Mouse (Mus musculus): ENCODE data around the gene Ndufb8. TPM values are rescaled to one million over a fixed set of nuclear protein-coding genes. Genes with fewer than 3 reads are reported as not detected.

Gene Ndufb8
- polyA plus RNA-seq, 1 experiment from 2014 or later, result 524 TPM

DNA sequence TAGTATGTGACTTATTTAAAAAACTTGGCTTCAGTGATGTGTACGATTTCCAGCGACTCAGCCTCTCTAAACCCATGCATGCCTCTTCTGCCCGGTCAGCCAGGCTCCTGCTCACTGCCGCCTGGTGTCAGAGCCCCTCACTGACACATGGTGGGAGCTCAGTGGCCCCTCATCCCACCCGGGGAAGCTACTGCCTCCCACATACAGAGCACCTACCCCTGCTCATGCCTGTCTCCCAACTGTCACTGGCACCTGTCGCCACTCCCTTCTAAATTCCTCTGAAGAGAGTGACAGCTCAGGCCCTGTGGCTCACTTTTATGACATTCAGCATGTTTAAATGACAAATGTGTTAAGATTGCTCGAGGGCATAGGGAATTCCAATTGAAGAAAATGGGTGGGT is 21.0 kb upstream of the Ndufb8 start:
- 68% methylated on average over 7 of the region's 7 CpGs for WGBS
- H3K9me3 ChIP-seq (replicated peaks; ENCODE audit: control insufficient read depth, low read length), result no peaks in the 10 kb centered on the region

DNA sequence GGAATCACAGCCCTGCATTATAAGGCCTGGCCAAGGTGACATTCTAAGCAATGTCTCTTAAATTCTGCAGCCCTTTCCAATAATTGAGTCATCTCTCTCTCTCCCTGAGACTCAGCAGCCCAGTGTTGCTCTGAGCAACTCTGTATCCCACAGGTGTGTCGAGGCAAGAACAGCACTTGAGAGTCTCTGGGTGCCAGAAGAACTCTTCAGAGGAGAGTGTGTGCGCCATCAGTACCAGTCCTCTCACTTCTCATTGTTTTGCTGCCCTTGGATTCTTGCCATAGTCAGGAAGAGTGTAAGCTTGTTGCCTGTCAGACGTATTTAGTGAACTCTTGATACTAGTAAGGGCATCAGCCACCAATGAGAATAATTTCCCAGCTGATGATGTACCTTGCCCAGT is 12.5 kb upstream of the Ndufb8 start:
- Histone ChIP-seq H3K4me3 (replicated peaks; ENCODE audit: low read length) (no peak overlapping the region), H3K9me3 (replicated peaks; ENCODE audit: control insufficient read depth, low read length) (no peaks in the 10 kb centered on the region), H3K4me1 (ENCODE audit: control insufficient read depth, insufficient read depth, low read length) (peaks cover 10% of the 10 kb centered on the region), H3K9ac (ENCODE audit: low read length) (no peak overlapping the region), H3K36me3 (ENCODE audit: control insufficient read depth, insufficient read depth, low read length) (peaks cover 19% of the 10 kb centered on the region), H3K4me2 (ENCODE audit: low read depth, low read length) (no peak overlapping the region), H3K27ac (ENCODE audit: low read length) (no peak overlapping the region), H3K27me3 (ENCODE audit: control insufficient read depth, insufficient read depth, low read length) (no peaks in the 10 kb centered on the region)
- no peak for ATAC-seq (ENCODE audit: insufficient read depth, low FRiP score)
- 83% methylated on average over 3 of the region's 3 CpGs for WGBS

More for the DNA sequence above, 21.0 kb upstream of the Ndufb8 start:
- Histone ChIP-seq H3K27ac (ENCODE audit: low read length) (no peak overlapping the region), H3K27me3 (ENCODE audit: control insufficient read depth, insufficient read depth, low read length) (no peaks in the 10 kb centered on the region), H3K4me2 (ENCODE audit: low read depth, low read length) (no peak overlapping the region), H3K4me1 (ENCODE audit: control insufficient read depth, insufficient read depth, low read length) (no peaks in the 10 kb centered on the region), H3K4me3 (replicated peaks; ENCODE audit: low read length) (no peak overlapping the region), H3K9ac (ENCODE audit: low read length) (no peak overlapping the region), H3K36me3 (ENCODE audit: control insufficient read depth, insufficient read depth, low read length) (no peaks in the 10 kb centered on the region; the same call in 1 of the 2 replicates)
- ATAC-seq (ENCODE audit: insufficient read depth, low FRiP score), result no peak

DNA sequence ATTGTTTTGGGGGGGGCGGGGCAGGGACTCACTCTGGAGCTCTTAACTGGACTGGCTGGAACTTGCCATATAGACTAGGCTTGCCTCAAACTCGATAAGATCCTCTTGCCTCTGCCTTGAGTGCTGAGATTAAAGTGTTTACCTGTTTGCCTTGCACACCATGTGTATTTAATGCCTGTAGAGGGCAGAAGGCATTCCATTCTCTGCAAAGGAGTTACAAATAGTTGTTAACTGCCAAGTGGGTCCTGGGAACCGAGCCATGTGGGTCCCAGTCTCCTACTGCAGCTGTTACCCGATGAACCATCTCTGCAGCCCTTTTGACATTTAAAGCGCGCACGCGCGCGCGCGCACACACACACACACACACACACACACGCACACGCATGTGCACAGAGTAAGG is 8.8 kb upstream of the Ndufb8 start:
- WGBS, result 88% methylated on average over 14 of the region's 14 CpGs
- no peak for ATAC-seq (ENCODE audit: insufficient read depth, low FRiP score)
- no peaks in the 10 kb centered on the region for H3K9me3 ChIP-seq (replicated peaks; ENCODE audit: control insufficient read depth, low read length)

DNA sequence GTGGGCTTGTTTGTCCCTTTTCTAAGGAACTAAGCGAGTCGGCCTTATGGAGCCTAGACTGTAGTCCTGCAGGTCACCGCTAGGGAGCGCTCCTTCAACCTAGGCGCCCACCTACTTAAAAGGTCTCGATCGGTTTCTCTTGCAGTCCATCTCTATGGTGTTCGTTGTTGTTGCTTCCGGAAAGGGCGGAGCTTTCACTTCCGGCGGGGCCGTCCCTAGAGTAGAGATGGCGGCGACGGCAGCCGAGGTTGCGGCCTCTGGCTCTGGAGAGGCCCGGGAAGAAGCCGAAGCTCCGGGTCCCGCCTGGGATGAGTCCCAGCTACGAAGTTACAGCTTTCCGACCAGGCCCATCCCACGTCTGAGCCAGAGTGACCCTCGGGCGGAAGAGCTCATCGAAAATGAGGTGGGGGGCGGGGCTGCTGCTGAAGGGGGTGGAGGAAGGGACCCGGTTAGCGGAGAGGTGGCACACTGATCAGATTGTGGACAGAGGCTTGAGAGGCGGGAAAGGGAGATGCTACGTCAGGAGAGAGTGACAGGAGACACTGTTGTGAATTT is 7.5 kb upstream of the Ndufb8 start, which contains the start of gene Hif1an:
Hif1an (plus strand) TSS at position 199 of the 555 bp plus-strand sequence.
- WGBS, result under 1% methylated on average over 33 of the region's 33 CpGs
- peak; percentile 96 for ATAC-seq (ENCODE audit: insufficient read depth, low FRiP score)

More for the DNA sequence above, 8.8 kb upstream of the Ndufb8 start:
- Histone ChIP-seq H3K9ac (ENCODE audit: low read length) (no peak overlapping the region), H3K27ac (ENCODE audit: low read length) (no peak overlapping the region), H3K27me3 (ENCODE audit: control insufficient read depth, insufficient read depth, low read length) (no peaks in the 10 kb centered on the region), H3K4me1 (ENCODE audit: control insufficient read depth, insufficient read depth, low read length) (peaks cover 10% of the 10 kb centered on the region), H3K4me2 (ENCODE audit: low read depth, low read length) (no peak overlapping the region), H3K36me3 (ENCODE audit: control insufficient read depth, insufficient read depth, low read length) (peaks cover 7% of the 10 kb centered on the region; the same call in 1 of the 2 replicates), H3K4me3 (replicated peaks; ENCODE audit: low read length) (no peak overlapping the region)

DNA sequence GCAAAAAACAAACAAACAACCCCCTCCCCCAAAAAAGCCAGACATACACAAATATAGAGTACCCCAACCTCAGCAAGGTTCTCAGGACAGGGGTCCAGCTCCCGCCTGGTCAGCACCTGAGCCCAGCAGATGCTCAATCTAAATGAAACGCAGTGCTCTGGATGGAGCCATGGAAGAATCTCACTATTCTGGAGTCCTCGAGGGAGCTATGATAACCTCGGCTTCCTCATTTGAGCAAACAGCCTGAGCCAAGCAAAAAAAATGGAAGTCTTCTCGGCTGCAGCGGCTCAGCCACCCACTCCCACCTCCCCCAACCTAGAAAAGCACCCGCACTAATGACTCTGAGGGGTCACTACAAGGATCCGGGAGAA is 765 bp downstream of the Ndufb8 start:
- H3K9me3 ChIP-seq (replicated peaks; ENCODE audit: control insufficient read depth, low read length), result no peaks in the 10 kb centered on the region
- peak overlapping the region; percentile 98 for H3K9ac ChIP-seq (ENCODE audit: low read length)
- ATAC-seq (ENCODE audit: insufficient read depth, low FRiP score), result no peak
- H3K27ac ChIP-seq (ENCODE audit: low read length), result peak overlapping the region; percentile 73; the same call in 1 of the 2 replicates
- no peaks in the 10 kb centered on the region for H3K27me3 ChIP-seq (ENCODE audit: control insufficient read depth, insufficient read depth, low read length)
- H3K4me3 ChIP-seq (replicated peaks; ENCODE audit: low read length), result peak overlapping the region; percentile 78
- H3K36me3 ChIP-seq (ENCODE audit: control insufficient read depth, insufficient read depth, low read length), result peaks cover 16% of the 10 kb centered on the region; the same call in 1 of the 2 replicates
- 2% methylated on average over 8 of the region's 8 CpGs for WGBS
- peak overlapping the region; percentile 80 for H3K4me2 ChIP-seq (ENCODE audit: low read depth, low read length)
- H3K4me1 ChIP-seq (ENCODE audit: control insufficient read depth, insufficient read depth, low read length), result peaks cover 6% of the 10 kb centered on the region

More for the DNA sequence above, 7.5 kb upstream of the Ndufb8 start, which contains the start of gene Hif1an:
- Histone ChIP-seq H3K27me3 (ENCODE audit: control insufficient read depth, insufficient read depth, low read length) (no peaks in the 10 kb centered on the region), H3K9ac (ENCODE audit: low read length) (peak within 1 kb of the TSS; percentile 79), H3K27ac (ENCODE audit: low read length) (peak within 1 kb of the TSS; percentile 66; the same call in 1 of the 2 replicates), H3K4me3 (replicated peaks; ENCODE audit: low read length) (peak within 1 kb of the TSS; percentile 65), H3K9me3 (replicated peaks; ENCODE audit: control insufficient read depth, low read length) (no peaks in the 10 kb centered on the region), H3K4me1 (ENCODE audit: control insufficient read depth, insufficient read depth, low read length) (peaks cover 10% of the 10 kb centered on the region), H3K4me2 (ENCODE audit: low read depth, low read length) (peak within 1 kb of the TSS; percentile 68), H3K36me3 (ENCODE audit: control insufficient read depth, insufficient read depth, low read length) (no peaks in the 10 kb centered on the region; the same call in 1 of the 2 replicates)

DNA sequence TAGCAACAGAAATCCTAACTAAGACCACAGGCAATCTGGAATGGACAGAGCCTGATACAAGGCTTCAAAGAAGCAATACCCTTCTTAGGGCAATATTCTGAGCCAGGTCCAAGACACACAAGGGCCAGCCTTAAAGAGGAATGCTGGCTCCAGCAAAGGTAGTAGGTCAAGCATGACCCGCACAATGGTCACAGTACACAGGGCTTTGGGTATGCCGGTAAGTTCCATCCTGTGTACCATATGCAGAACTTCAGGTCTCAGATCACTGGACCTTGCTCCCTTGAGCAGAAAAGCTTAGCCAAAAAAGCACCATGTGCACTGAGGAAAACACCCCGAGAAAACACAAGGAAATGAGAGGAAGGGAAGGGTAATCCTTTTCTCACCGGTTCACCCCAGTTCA is 2.0 kb downstream of the Ndufb8 start:
- Histone ChIP-seq H3K9ac (ENCODE audit: low read length) (no peak overlapping the region), H3K9me3 (replicated peaks; ENCODE audit: control insufficient read depth, low read length) (no peaks in the 10 kb centered on the region), H3K4me1 (ENCODE audit: control insufficient read depth, insufficient read depth, low read length) (peaks cover 6% of the 10 kb centered on the region), H3K4me2 (ENCODE audit: low read depth, low read length) (no peak overlapping the region), H3K36me3 (ENCODE audit: control insufficient read depth, insufficient read depth, low read length) (peaks cover 20% of the 10 kb centered on the region; the same call in 1 of the 2 replicates), H3K4me3 (replicated peaks; ENCODE audit: low read length) (no peak overlapping the region), H3K27ac (ENCODE audit: low read length) (no peak overlapping the region), H3K27me3 (ENCODE audit: control insufficient read depth, insufficient read depth, low read length) (no peaks in the 10 kb centered on the region)
- ATAC-seq (ENCODE audit: insufficient read depth, low FRiP score), result no peak
- 89% methylated on average over 4 of the region's 4 CpGs for WGBS

DNA sequence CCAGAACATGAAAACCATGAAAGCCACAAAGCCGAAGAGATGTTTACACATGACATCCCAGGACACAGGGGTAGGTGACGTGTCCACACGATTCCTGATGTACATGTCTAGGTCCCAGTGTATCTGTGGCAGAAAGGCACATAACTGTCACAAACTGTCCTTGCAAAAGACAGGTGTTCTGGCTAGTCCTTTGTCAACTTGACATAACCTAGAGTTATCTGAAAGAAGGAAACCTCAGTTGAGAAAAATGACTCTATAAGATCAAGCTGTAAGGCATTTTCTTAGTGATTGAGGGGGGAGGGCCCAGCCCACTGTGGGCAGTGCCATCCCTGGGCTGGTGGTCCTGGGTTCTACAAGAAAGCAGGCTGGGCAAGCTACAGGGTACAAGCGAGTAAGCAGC is 2.5 kb downstream of the Ndufb8 start, which contains the start of gene Gm20538:
Gm20538 (minus strand) TSS at position 101 of the 400 bp plus-strand sequence.
- Histone ChIP-seq H3K27ac (ENCODE audit: low read length) (no peak within 1 kb of the TSS), H3K36me3 (ENCODE audit: control insufficient read depth, insufficient read depth, low read length) (peaks cover 26% of the 10 kb centered on the region), H3K9me3 (replicated peaks; ENCODE audit: control insufficient read depth, low read length) (no peaks in the 10 kb centered on the region), H3K9ac (ENCODE audit: low read length) (no peak within 1 kb of the TSS), H3K4me2 (ENCODE audit: low read depth, low read length) (no peak within 1 kb of the TSS), H3K4me3 (replicated peaks; ENCODE audit: low read length) (no peak within 1 kb of the TSS), H3K4me1 (ENCODE audit: control insufficient read depth, insufficient read depth, low read length) (peaks cover 6% of the 10 kb centered on the region), H3K27me3 (ENCODE audit: control insufficient read depth, insufficient read depth, low read length) (no peaks in the 10 kb centered on the region)
- no peak for ATAC-seq (ENCODE audit: insufficient read depth, low FRiP score)
- WGBS, result 94% methylated on average over 4 of the region's 4 CpGs

DNA sequence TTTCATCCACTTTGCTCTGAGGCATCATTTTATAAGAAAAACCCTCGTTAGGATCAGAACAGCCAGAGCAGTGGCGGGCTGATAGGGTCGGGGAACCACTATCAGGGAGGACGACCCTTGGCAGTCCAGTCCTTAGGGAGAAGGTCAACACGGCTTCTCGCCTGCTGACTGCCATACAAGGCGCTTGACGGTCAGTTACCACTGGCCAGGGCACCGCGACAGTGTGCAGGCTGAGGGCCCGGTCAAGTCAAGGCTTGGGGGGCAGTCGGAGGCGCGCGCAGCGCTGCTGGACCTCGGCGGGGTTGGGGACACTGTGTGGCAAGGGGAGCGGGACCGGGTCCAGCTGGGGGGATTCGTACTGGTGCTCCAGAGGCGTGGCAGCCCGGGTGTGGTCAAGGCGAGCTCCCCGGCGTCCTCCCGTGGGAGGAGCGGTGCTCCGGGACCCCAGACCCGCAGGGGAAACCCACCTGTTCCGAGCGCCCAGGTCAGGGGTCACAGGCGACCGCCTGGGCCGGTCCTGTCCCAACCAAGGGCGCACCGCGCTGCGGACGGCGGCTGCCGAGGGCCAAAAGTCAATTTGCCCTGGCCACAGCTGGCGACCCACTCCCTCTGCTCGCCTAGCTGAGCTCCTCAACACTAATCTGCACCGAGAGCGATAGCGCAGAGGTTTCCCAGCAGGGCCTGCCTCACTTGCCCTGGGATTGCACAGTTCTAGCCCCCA is 9.8 kb downstream of the Ndufb8 start, which contains the start of gene Sec31b:
Sec31b (minus strand) TSS at position 544 of the 721 bp plus-strand sequence.
- Histone ChIP-seq H3K4me1 (ENCODE audit: control insufficient read depth, insufficient read depth, low read length) (0 out of 2 replicates have a peak, but pooled peaks cover 5% of the 10 kb centered on the region), H3K27me3 (ENCODE audit: control insufficient read depth, insufficient read depth, low read length) (no peaks in the 10 kb centered on the region; the same call in 1 of the 2 replicates), H3K27ac (ENCODE audit: low read length) (no peak within 1 kb of the TSS), H3K9ac (ENCODE audit: low read length) (peak within 1 kb of the TSS; percentile 70), H3K4me2 (ENCODE audit: low read depth, low read length) (peak within 1 kb of the TSS; percentile 74), H3K36me3 (ENCODE audit: control insufficient read depth, insufficient read depth, low read length) (peaks cover 17% of the 10 kb centered on the region; the same call in 1 of the 2 replicates), H3K9me3 (replicated peaks; ENCODE audit: control insufficient read depth, low read length) (peaks cover 4% of the 10 kb centered on the region; the same call in 1 of the 2 replicates), H3K4me3 (replicated peaks; ENCODE audit: low read length) (peak within 1 kb of the TSS; percentile 51)
- 1% methylated on average over 47 of the region's 47 CpGs for WGBS
- ATAC-seq (ENCODE audit: insufficient read depth, low FRiP score), result peak; percentile 40; the same call in 1 of the 2 replicates

DNA sequence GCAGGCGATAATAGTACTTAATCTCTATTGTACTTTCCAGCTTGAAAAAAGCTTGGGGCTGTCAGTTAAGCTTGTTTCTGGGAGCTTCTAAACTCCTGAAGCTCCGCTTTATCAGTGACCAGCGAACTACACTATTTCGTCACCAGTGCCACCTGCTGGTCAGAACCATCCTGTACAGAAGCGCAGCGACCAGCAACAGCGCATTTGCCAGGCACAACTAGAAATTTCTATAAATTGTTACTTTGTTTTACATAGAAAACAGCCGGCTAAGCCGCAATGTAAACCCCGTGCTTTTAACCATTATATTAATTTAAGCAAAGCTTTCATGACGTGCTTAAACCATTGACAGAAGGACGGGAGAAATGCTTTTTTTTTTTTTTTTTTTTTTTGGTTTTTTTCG is 10.5 kb downstream of the Ndufb8 start:
- H3K27me3 ChIP-seq (ENCODE audit: control insufficient read depth, insufficient read depth, low read length), result no peaks in the 10 kb centered on the region; the same call in 1 of the 2 replicates
- peaks cover 13% of the 10 kb centered on the region; the same call in 1 of the 2 replicates for H3K36me3 ChIP-seq (ENCODE audit: control insufficient read depth, insufficient read depth, low read length)
- H3K9ac ChIP-seq (ENCODE audit: low read length), result no peak overlapping the region
- peak overlapping the region; percentile 51 for H3K4me3 ChIP-seq (replicated peaks; ENCODE audit: low read length)
- 0 out of 2 replicates have a peak, but pooled peaks cover 5% of the 10 kb centered on the region for H3K4me1 ChIP-seq (ENCODE audit: control insufficient read depth, insufficient read depth, low read length)
- 4% methylated on average over 13 of the region's 13 CpGs for WGBS
- H3K4me2 ChIP-seq (ENCODE audit: low read depth, low read length), result peak overlapping the region; percentile 74
- H3K27ac ChIP-seq (ENCODE audit: low read length), result no peak overlapping the region
- peaks cover 4% of the 10 kb centered on the region; the same call in 1 of the 2 replicates for H3K9me3 ChIP-seq (replicated peaks; ENCODE audit: control insufficient read depth, low read length)
- ATAC-seq (ENCODE audit: insufficient read depth, low FRiP score), result no peak

All from stomach, embryonic 16.5 days (tissue).